Mouse (Mus musculus) heart, embryonic 11.5 days (tissue): Measurements from ENCODE around the gene Cntd1. TPM values are rescaled to one million over a fixed set of nuclear protein-coding genes. Genes with fewer than 3 reads are reported as not detected.

Experiments used
- ATAC-seq: fragments of 200-750 bp; cut with Nextera tagmentation; replicated peaks from 2 replicates; pipeline ENCODE4 v1.8.0; 2017; ENCODE audit warnings: moderate library complexity; ENCODE audit not compliant: insufficient number of reproducible peaks, low FRiP score, low TSS enrichment
- H3K27ac ChIP-seq: fragments of 300-500 bp; sonication (generic); 2 replicates; pipeline ENCODE4 v1.5.1; 2014; ENCODE audit warnings: mild to moderate bottlenecking, low read depth, low read length
- H3K27me3 ChIP-seq: fragments of 300-500 bp; sonication (generic); 2 replicates; pipeline ENCODE4 v1.6.1; 2014; ENCODE audit warnings: mild to moderate bottlenecking, low read length, mixed read lengths; ENCODE audit not compliant: control insufficient read depth, insufficient read depth
- H3K36me3 ChIP-seq: fragments of 300-500 bp; sonication (generic); 2 replicates; pipeline ENCODE4 v1.6.1; 2014; ENCODE audit warnings: mild to moderate bottlenecking, low read length, moderate library complexity, mixed read lengths; ENCODE audit not compliant: control insufficient read depth, insufficient read depth
- H3K4me1 ChIP-seq: fragments of 300-500 bp; sonication (generic); 2 replicates; pipeline ENCODE4 v1.6.1; 2014; ENCODE audit warnings: low read length; ENCODE audit not compliant: control insufficient read depth, insufficient read depth
- H3K4me2 ChIP-seq: fragments of 300-500 bp; sonication (generic); 2 replicates; pipeline ENCODE4 v1.6.1; 2014; ENCODE audit warnings: mild to moderate bottlenecking, moderate library complexity
- H3K4me3 ChIP-seq: fragments of 300-500 bp; sonication (generic); 2 replicates; pipeline ENCODE4 v1.5.1; 2014; ENCODE audit warnings: low read depth, low read length
- H3K9ac ChIP-seq: fragments of 300-500 bp; sonication (generic); 2 replicates; pipeline ENCODE4 v1.6.1; 2014; ENCODE audit warnings: mild to moderate bottlenecking, low read depth, low read length, moderate library complexity
- H3K9me3 ChIP-seq: fragments of 300-500 bp; sonication (generic); replicated peaks from 2 replicates; pipeline ENCODE4 v1.6.1; 2016; ENCODE audit warnings: low read length; ENCODE audit not compliant: control insufficient read depth
- WGBS: fragments of 180-500 bp; shearing (Covaris S2); extraction: QIAGEN DNeasy Blood & Tissue Kit; methylation state at CpG from one replicate; pipeline ENCODE4 v1.1.7; 2014; ENCODE audit not compliant: insufficient replicate concordance; 5-methylcytosine and 5-hydroxymethylcytosine counted together
- polyA plus RNA-seq: library from polyadenylated mRNA; unstranded; fragments of >200 nt; fragmentation: Nextera tagmentation; extraction: Ambion mirVana; gene quantifications from 2 replicates; pipeline ENCODE4 v1.2.1, GENCODE M21; 2014

Gene Cntd1
- polyA plus RNA-seq, 1 experiment from 2014 or later = 1.1 TPM

DNA sequence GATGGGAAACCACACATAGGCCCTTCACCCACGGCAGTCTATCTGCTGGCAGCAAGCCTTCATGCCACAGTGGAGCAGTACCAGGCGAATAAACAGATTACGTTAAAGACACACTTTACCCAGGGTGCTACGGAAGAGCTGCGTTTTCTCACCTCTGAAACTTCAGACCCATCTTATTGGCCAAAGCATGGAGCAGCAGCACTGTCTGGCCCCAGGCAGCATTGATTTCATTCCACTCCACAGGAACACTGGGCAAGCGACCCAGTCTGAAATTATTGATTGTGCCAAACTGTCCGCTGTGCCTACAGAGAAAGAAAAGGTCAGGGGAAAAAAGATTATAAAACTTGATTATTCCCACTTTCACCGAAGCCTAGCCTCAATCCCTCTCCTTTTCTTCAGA lies 12.4 kb downstream of the Cntd1 start:
- no peak overlapping the region for H3K9ac ChIP-seq
- H3K4me3 ChIP-seq = no peak overlapping the region
- H3K27me3 ChIP-seq = no peaks in the 10 kb centered on the region
- H3K4me1 ChIP-seq = no peaks in the 10 kb centered on the region
- H3K4me2 ChIP-seq = no peak overlapping the region
- H3K27ac ChIP-seq = no peak overlapping the region
- H3K36me3 ChIP-seq = peaks cover 25% of the 10 kb centered on the region
- no peaks in the 10 kb centered on the region for H3K9me3 ChIP-seq
- 92% methylated on average over 8 of the region's 8 CpGs for WGBS
- ATAC-seq = no peak

DNA sequence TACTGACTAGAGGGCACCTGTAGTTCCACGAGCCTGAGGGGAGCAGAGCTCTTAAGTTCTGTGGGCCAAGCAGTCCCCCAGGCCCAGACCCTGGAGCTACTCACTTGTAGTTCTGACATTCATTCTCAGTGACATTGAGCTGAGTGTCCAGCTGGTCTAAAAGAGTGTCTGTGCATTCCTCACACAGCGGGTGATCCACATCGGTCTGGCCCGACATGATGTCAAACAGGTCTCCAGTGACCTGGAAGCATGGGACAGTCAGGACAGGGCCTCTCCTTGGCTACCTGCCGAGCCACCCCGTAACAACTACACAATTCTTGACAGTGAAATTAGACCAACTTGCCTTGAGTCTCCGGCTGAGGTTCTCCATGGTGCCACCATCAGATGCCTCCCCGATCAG lies 16.4 kb downstream of the Cntd1 start:
- WGBS = 89% methylated on average over 8 of the region's 8 CpGs
- H3K9me3 ChIP-seq = no peaks in the 10 kb centered on the region
- no peaks in the 10 kb centered on the region for H3K4me1 ChIP-seq
- no peak overlapping the region for H3K27ac ChIP-seq
- no peak overlapping the region for H3K4me2 ChIP-seq
- H3K27me3 ChIP-seq = no peaks in the 10 kb centered on the region
- peaks cover 20% of the 10 kb centered on the region for H3K36me3 ChIP-seq
- no peak overlapping the region for H3K9ac ChIP-seq
- no peak for ATAC-seq
- H3K4me3 ChIP-seq = no peak overlapping the region

DNA sequence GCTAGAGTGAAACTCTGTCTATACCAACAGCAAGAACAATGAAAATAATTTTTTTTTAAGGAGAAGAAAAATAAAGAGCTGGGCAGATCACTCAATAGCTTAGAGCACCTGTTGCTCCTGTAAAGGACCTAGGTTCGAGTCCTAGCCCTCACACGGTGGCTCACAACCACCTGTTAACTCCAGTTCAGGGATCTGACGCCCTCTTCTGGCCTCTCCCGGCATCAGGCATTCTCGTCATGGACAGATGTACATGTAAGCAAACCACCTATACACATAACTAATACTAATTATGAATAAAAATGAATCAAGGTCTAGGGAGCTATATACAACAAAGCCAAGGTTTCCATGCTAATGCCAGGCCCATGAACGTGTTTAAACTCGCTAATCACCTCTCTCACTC lies 22.1 kb downstream of the Cntd1 start:
- WGBS = 59% methylated on average over 7 of the region's 7 CpGs
- no peaks in the 10 kb centered on the region for H3K9me3 ChIP-seq
- peaks cover 6% of the 10 kb centered on the region for H3K36me3 ChIP-seq
- H3K4me1 ChIP-seq = peaks cover 13% of the 10 kb centered on the region
- peak overlapping the region; percentile 96 for H3K4me3 ChIP-seq
- H3K27me3 ChIP-seq = no peaks in the 10 kb centered on the region
- no peak for ATAC-seq
- H3K27ac ChIP-seq = no peak overlapping the region
- H3K9ac ChIP-seq = peak overlapping the region; percentile 86
- H3K4me2 ChIP-seq = peak overlapping the region; percentile 99

DNA sequence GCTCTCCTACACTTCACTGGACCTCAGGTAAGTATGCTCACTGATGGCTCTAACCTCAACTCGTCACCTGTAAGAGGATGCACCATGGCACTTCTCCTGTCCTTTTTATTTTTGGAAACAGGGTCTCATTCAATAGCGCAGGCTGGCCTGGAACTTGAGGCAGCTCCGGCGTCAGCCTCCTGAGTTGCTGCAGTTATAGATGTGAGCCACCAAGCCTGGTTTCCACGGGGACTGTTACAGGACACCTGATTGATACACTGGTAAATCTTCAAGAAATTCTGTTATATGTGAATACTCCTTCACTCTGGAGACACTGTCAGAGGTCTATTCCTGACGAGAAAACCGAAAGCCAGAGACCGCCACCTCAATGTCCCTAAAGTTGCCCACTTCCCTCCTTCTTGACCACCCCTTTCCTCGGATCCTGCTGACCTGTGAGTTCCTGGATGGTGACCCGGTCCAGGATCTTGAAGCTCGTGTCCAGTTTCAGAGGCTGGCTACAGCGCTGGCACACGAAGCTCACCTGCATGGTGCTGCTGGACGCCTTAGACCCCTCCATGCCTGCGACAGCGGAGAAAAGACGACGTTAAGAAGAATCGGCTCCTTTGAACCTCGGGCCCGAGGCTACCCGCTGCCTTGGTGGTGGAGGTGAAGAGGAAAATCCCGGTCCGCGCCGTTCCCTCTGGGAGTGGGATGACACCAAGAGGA lies 22.6 kb downstream of the Cntd1 start:
- 11% methylated on average over 26 of the region's 26 CpGs for WGBS
- Histone ChIP-seq H3K4me2 (peak overlapping the region; percentile 99), H3K4me1 (peaks cover 13% of the 10 kb centered on the region), H3K27ac (peak overlapping the region; percentile 35; the same call in 1 of the 2 replicates), H3K4me3 (peak overlapping the region; percentile 96), H3K9ac (peak overlapping the region; percentile 86), H3K27me3 (no peaks in the 10 kb centered on the region), H3K9me3 (no peaks in the 10 kb centered on the region), H3K36me3 (peaks cover 6% of the 10 kb centered on the region)
- ATAC-seq = peak; percentile 35; the same call in 1 of the 2 replicates

DNA sequence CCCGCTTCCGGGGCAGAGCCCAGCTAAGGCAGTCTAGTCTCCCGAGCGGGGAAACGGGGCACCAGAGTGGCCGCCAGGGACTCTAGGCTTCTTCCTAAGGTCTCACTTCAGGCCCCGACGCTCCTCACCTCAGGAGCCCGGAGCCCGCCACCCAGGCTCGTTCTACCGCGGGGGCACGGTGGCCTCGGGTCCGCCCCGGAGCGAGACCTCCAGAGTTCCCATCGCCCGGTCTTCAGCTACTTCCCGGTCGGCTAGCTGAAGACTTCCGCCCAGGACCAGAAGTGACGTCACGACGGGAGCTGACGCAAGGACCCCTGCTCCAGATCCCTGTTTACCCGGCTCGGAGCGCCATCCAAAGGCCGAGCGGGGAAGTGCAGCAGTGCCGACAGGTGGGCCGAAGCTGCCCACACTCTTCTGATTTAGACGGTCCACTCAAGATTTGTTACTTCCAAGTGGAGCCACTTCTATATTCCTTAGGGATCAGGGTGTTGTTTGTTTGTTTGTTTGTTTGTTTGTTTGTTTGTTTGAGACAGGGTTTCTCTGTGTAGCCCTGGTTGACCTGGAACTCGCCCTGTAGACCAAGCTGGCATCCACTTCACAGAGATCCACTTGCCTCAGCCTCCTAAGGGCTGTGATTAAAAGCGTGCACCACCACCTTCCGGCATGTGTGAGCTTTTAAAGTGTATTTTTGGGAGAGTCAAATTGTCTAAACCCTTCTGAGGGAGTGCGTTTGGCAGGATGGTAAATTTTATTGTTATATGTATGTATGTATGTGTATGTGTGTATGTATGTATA lies 23.4 kb downstream of the Cntd1 start, which contains the start of gene Becn1:
Becn1 (minus strand) TSS at position 283 of the 795 bp plus-strand sequence.
- peak within 1 kb of the TSS; percentile 99 for H3K4me2 ChIP-seq
- H3K9ac ChIP-seq = peak within 1 kb of the TSS; percentile 86
- H3K27me3 ChIP-seq = no peaks in the 10 kb centered on the region
- H3K27ac ChIP-seq = peak within 1 kb of the TSS; percentile 35; the same call in 1 of the 2 replicates
- 7% methylated on average over 39 of the region's 39 CpGs for WGBS
- ATAC-seq = peak; percentile 88
- peaks cover 6% of the 10 kb centered on the region for H3K36me3 ChIP-seq
- peak within 1 kb of the TSS; percentile 96 for H3K4me3 ChIP-seq
- H3K4me1 ChIP-seq = peaks cover 13% of the 10 kb centered on the region
- no peaks in the 10 kb centered on the region for H3K9me3 ChIP-seq

DNA sequence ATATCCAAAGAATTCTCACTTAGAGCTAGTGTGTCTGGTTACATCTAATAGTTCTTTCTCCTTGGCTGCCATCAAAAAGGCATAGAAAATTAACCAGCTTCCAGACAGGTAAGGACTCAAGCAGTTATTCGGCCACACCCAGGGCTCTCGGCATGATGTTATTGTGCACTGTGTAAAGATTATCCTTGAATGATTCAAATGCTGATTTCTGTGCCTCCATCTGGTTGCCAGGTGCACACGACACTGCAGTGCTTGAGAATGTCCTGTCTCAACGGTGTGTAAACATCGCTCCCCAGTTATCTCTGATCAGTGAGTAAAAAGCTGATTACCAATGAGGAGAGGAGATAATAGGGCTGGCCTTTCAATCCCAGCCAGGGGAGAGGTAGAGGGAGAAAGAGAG lies 28.9 kb downstream of the Cntd1 start:
- no peak for ATAC-seq
- no peaks in the 10 kb centered on the region for H3K36me3 ChIP-seq
- no peaks in the 10 kb centered on the region for H3K9me3 ChIP-seq
- no peak overlapping the region for H3K4me2 ChIP-seq
- no peak overlapping the region for H3K9ac ChIP-seq
- no peaks in the 10 kb centered on the region for H3K4me1 ChIP-seq
- WGBS = 21% methylated on average over 5 of the region's 5 CpGs
- H3K27ac ChIP-seq = no peak overlapping the region
- H3K27me3 ChIP-seq = no peaks in the 10 kb centered on the region
- no peak overlapping the region for H3K4me3 ChIP-seq

DNA sequence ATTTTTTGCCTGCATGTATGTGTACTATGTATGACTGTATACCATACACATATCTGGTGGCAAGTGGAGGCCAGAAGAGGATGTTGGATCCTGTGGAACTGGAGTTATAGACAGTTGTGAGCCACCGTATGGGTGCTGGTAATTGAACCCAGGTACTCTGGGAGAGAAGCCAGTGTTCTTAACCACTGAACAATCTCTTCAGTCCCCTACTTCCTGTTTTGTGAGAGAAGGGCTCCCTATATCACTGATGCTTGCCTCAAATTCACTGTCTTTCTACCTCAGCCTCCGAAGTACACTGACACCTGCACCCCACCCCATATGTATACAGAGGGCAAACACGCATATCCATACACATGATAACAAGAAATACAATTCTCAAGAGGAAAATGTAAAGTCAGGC lies 32.3 kb downstream of the Cntd1 start:
- WGBS = 81% methylated on average over 3 of the region's 3 CpGs
- H3K4me3 ChIP-seq = no peak overlapping the region
- no peak overlapping the region for H3K4me2 ChIP-seq
- H3K27ac ChIP-seq = no peak overlapping the region
- no peaks in the 10 kb centered on the region for H3K4me1 ChIP-seq
- no peaks in the 10 kb centered on the region for H3K36me3 ChIP-seq
- no peak overlapping the region for H3K9ac ChIP-seq
- no peaks in the 10 kb centered on the region for H3K27me3 ChIP-seq
- H3K9me3 ChIP-seq = no peaks in the 10 kb centered on the region
- no peak for ATAC-seq

DNA sequence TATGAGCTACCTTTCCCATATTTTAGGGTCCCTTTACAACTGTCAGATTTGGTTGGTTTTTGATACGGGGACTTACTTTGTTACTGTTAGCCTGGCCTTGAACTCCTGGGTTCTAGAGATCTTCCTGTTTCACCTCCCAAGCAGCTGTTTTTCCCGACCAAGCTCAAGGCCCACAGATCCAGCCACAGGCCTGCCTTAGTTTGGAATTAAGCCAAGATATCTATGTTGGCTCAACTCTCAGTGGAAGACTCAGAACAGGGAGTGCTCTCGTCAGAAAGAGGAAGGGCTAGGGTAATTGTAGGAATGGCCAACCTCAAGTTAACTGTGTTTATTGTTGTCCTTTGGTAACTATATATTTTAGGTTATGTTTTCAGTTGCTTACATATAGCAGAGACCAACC lies 33.3 kb downstream of the Cntd1 start:
- Histone ChIP-seq H3K36me3 (no peaks in the 10 kb centered on the region), H3K4me2 (no peak overlapping the region), H3K27ac (no peak overlapping the region), H3K4me1 (no peaks in the 10 kb centered on the region), H3K27me3 (no peaks in the 10 kb centered on the region), H3K4me3 (no peak overlapping the region), H3K9ac (no peak overlapping the region), H3K9me3 (no peaks in the 10 kb centered on the region)
- 63% methylated on average over 3 of the region's 3 CpGs for WGBS
- no peak for ATAC-seq
